Mouse (Mus musculus) spleen, postnatal 14 days (tissue): Measurements from ENCODE around the gene Dhdds.

Source experiments
- DNase-seq, 2 experiments: peaks; one replicate each; pipeline ENCODE4 v3.0.0; 2021 to 2022; ENCODE audit warnings: low spot score in 2 of 2

Gene Dhdds

DNA sequence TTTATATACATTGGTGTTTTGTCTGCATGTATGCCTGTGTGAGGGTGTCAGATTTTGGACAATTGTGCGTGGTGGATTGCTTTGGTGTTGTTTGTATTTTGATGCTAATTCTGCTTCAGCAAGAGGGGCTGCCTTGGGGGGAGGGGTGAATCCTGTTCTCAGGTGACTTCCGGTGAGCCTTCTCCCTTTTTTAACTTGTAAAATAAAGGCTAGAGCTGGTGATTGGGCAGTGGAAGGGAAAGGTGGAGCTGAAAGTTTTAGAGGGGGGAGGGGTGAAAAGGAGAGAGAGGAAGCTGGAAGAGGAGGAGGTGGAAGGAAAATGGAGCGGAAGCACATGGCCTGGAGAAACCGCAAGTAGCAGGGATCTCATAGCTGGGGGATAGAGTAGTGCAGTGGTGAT is 44.4 kb downstream of the Dhdds start:
- DNase-seq: no peak

DNA sequence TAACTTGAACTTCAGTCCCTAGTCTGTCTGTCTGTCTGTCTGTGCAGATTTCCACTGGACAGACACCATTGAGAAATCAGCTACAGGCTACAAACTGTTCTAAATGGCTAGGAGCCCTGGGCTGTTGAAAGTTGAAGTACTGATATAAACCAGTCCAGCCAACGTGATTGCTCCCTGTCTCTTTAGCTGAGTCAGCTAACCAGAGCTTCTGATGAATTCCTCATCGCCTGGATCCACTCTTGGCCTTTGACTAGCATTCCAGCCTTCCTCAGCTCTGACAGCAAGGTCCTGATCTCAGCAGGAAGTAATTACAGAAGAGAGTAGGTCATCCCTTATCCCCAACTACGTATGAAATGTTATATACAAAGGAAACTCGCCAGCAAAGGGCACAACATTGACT is 54.0 kb downstream of the Dhdds start:
- DNase-seq: no peak

DNA sequence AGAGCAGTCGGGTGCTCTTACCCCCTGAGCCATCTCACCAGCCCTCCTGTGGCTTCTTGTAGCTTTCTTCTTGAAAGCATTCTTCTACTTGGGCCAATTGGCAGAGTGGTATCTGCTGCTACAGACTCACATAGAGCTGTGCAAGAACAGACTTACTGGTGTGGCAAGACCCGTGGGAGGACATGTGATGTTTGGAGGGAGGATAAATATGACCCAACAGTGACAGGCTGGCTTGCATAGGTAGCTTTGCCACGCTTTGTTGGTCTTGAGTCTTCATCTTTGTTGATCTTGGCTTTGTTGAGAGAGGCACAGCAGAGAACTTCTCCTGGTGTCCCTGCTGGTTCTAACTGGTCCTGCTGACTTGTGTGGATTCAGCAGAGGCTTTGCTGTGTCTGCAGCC is 56.9 kb downstream of the Dhdds start:
- DNase-seq: no peak

DNA sequence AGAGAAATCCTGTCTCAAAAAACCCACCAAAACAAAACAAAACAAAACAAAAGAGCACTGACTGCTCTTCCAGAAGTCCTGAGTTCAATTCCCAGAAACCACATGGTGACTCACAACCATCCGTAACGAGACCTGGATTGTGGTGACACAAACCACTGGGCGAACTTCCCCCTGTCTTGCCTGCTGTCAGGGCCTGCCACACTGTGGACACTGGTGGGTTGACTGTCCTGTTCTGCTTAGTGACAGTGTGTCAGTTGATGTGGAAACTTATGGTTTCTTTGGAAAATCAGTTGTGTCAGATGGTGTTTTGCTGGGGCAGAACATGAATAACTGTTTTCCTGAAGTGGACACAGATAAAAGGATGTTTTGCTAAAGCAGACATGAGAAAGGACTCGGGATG is 58.0 kb downstream of the Dhdds start:
- no peak for DNase-seq

DNA sequence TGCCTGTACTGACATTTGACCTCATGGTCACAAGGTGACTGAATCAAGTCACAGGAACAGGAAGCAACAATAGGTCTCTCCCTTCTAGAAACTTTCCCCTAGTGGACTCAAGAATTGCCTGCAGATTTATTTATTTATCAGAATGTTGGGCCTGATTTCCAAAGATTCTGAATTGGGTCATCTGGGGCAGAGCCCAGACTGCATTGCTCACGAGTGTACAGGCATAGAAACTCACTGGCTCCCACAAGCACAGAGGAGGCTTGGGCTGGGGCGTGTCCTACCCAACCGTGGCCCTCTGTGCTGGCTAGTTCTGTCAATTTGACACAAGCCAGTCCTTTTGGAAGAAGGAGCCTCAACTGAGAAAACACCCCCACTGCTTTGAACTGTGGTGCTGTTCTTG is 59.1 kb downstream of the Dhdds start:
- no peak for DNase-seq

DNA sequence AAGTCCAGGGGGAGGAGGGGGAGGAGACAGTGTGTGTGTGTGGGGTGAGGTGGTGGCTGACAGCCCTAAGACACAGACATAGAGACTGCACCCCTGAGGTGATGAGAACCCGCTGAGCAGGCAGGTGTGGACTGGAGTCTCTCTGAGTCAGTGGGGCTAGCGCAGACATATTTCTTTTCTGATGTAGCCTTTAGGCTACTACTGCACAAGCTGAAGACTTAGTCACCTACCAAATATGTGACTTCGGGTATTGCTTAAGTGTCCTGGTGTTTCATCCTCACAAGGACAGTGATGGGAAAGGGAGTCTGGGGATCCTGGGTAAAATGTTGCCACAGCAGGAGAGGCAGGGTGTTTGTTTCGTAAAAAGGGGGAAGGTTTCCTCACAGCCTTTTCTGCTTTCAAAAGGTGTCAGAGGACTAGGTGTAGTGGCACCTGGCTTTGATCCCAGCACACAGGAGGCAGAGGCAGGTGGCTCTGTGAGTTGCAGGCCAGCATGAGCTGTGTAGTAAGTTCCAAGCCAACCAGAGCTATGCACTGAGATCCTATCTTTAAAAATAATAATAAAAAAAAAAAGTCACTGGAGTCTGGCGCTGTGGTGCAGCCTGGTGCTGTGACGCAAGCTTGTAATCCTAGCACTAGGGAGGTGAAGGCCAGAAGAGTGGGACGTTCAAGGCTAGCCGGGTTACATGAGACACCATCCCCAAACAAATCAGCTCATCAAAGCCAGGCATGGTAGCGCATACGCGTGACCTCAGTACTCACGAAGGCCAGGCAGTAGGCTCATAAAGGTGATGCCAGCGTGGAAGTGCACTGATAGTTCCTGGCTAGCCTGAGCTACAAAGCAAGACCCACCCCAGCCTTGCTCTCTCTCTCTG is 60.1 kb downstream of the Dhdds start:
- DNase-seq: no peak

DNA sequence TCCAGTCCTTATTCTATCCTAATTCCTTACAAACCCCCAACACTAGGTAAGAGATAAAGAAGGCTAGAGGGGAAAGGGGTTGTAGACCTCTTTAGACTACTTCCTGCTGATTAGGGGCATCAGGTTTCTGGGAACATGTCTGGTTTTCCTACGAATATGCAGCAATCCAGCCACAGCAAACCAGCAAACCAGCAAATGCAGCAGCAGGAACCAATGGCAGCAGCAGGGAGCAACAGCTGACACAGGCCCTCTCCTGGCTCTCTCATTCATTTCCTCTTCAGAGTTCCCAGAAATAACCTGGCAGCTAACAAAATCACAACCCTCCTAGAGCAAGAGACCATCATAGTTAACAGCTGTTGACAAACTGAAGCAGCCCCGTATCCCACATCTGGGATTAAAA is 62.6 kb downstream of the Dhdds start:
- DNase-seq: no peak

DNA sequence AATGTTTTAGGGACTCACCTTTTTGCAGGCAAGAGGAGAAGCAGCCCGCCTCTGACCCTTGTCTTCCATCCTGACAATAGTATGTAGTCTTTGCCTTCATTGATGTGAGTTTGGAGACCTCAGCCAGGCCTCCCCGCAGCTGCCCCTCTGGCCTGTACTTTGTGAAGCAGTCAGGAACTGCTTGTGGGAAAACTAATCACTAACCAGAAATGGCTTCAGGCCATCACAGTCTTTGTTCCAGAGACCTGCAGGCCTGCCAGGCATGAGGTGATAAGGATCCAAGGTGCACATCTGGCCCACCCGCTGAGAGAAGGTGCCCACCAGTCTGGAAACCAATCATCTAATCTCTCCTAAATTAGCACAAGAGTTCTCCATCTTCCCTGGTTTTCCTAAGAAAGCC is 68.9 kb downstream of the Dhdds start:
- no peak for DNase-seq

DNA sequence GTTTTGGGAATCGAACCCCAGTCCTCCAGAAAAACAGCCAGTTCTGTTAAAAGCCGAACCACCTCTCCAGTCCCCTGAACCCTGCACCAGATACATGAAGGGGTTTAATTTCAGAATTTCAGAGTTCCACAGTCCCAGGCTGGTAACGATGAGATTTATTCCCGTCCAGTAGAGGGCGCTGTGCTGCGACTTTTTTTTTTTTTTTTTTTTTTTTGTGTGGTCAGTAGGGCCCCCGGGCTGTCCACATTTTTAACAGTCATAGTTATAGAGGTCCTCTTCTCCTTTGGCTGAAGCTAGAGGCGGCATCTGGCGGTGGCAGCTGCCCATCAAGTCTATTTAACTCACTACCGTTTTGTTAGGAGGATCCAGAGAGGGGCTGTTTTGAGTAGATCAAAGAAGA is 69.4 kb downstream of the Dhdds start:
- no peak for DNase-seq

DNA sequence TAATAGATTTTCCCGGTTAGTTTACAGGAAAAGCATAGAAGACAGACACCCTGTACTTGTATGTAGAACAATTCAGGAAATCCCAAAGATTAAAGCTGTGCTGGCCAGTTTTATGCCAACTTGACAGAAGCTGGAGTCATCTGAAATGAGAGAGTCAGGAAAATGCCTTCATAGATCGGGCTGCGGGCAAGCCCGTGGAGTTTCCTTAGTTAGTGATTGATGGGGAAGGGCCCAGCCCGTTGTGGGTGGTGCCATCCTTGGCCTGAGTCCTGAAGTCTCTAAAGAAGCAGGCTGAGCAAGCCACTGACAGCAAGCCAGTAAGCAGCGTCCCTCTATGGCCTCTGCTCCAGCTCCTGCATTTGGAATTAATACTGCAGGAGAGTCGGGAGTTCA is 71.4 kb downstream of the Dhdds start:
- no peak for DNase-seq

DNA sequence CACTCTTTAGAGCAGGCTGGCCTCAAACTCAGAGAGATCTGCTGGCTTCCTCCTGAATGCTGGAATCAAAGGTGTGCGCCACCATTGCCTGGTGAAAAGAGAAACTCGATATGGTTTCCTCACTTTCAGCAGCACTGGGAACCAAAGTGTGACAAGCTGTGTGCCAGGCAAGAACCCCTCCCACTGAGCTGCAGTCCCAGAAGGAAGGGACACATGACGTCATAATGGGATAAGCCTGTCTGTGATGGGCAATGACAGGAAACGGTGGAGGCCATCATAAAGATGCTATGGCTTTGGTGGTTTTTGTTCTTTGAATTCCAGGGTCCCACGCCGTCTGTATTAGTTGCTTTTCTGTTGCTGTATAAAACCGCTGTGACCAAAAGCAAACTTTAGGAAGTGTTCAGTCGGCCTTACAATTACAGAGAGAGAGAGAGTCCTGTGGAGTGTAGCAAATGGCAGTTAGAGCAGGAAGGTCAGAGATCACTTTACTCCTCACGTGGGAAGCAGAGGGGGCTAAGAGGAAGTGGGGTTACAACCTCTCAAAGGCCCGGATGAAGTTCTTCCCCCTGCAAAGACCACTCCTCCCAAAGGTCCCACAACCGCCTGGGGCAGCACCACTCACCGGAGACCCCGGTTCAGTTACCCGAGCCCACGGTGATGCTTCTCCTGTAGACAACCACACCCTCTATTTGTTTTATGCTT is 72.0 kb downstream of the Dhdds start:
- no peak for DNase-seq

DNA sequence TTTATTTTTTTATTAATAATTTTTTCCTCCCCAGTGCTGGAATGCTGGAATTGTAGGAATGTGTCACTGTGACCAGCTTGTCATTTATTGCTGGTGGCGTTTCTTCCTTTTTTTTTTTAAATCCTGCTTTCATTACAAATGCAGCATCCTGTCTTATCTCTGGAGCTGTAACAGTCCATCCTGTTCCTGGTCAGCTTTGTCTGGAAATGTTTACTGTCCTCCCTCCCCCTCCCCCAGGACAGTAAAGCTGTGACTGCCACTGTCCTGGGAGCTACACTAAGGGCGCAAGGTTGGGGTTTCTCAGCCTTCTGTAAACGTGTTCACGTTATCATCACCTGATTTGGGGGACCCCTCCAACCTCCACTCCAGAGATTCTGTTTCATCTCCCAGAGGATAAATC is 75.5 kb downstream of the Dhdds start:
- no peak for DNase-seq

DNA sequence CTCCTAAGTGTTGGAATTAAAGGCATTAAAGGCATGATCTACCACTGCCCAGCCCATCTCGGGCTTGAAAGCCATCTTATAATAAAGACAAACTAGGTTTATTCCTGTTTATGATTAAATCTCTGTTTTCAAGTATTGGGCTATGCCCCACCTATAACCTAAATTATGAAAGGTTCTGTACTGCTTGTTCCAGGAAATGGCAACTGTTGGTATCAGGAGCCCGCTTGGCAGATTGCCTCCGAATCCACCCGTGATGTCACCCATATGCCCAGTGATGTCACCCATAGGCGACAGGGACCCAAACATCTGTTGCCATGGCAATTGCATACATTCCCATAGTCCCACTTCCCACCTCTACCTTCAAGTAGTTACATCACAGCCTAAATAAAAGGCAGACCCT is 77.0 kb downstream of the Dhdds start:
- DNase-seq: no peak
